Mouse (Mus musculus): ENCODE results near the gene Slc38a10. TPM values are rescaled to one million over a fixed set of nuclear protein-coding genes. Genes with fewer than 3 reads are reported as not detected.
A peak's percentile ranks its signal among the peaks of the same experiment; 100 is the strongest.

The Slc38a10 gene
- polyA plus RNA-seq, 1 experiment from 2014 or later = 59.4 TPM

GRCm38 (mm10) chr11:120120642-120121420 lies 30.3 kb downstream of the Slc38a10 start:
- WGBS = 86% methylated on average over 17 of the region's 17 CpGs
- Histone ChIP-seq H3K4me1 (replicated peaks; ENCODE audit: control insufficient read depth, insufficient read depth, low read length) (no peaks in the 10 kb centered on the region), H3K4me3 (ENCODE audit: low read depth, low read length) (no peak overlapping the region), H3K36me3 (ENCODE audit: control insufficient read depth, insufficient read depth, low read length) (peaks cover 5% of the 10 kb centered on the region), H3K27me3 (replicated peaks; ENCODE audit: control insufficient read depth, insufficient read depth, low read length) (no peaks in the 10 kb centered on the region), H3K9ac (ENCODE audit: low read depth, low read length) (no peak overlapping the region), H3K9me3 (ENCODE audit: control insufficient read depth, low read length) (no peaks in the 10 kb centered on the region), H3K27ac (ENCODE audit: low read depth, low read length) (no peak overlapping the region), H3K4me2 (no peak overlapping the region)
- DNase-seq (ENCODE audit: low spot score) (no peak), ATAC-seq (replicated peaks; ENCODE audit: low FRiP score) (no peak)

DNA sequence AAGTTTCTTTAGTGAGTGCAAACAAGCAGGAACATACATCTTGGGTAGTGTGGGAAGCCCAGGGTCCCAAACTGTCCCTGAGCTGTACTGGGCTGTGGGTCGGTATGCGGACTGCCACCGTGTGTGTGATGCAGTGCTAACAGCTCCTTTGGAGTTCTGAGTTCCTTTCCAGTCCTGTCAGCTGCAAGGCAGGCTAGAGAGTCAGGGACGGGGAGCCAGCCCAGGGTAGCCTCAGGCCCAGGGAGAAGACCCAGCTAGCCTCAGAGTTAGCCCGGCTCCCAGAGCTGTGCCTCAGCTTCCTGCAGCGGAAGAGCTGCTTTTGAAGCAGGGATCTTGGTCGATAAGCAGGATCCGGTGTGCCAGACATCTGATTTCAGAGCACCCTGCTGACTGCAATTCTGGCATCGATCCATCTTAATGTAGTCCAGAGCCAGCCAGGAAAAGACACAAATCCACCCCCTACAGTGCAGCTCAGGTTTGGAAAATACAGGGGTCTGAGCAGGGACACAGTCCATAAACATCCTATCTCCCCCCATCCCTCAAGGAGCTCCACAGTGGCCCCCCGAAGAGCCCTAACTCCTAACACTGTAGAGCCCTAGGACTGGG lies 31.1 kb downstream of the Slc38a10 start:
- no peak overlapping the region for H3K4me2 ChIP-seq
- H3K9ac ChIP-seq (ENCODE audit: low read depth, low read length) = no peak overlapping the region
- WGBS = 86% methylated on average over 10 of the region's 10 CpGs
- no peak overlapping the region for H3K4me3 ChIP-seq (ENCODE audit: low read depth, low read length)
- H3K27me3 ChIP-seq (replicated peaks; ENCODE audit: control insufficient read depth, insufficient read depth, low read length) = no peaks in the 10 kb centered on the region
- DNase-seq (ENCODE audit: low spot score) (no peak), ATAC-seq (replicated peaks; ENCODE audit: low FRiP score) (no peak)
- peaks cover 7% of the 10 kb centered on the region for H3K36me3 ChIP-seq (ENCODE audit: control insufficient read depth, insufficient read depth, low read length)
- H3K9me3 ChIP-seq (ENCODE audit: control insufficient read depth, low read length) = no peaks in the 10 kb centered on the region
- no peak overlapping the region for H3K27ac ChIP-seq (ENCODE audit: low read depth, low read length)
- H3K4me1 ChIP-seq (replicated peaks; ENCODE audit: control insufficient read depth, insufficient read depth, low read length) = no peaks in the 10 kb centered on the region

GRCm38 (mm10) chr11:120119108-120119507 lies 32.0 kb downstream of the Slc38a10 start:
- no peak overlapping the region for H3K4me3 ChIP-seq (ENCODE audit: low read depth, low read length)
- ATAC-seq (replicated peaks; ENCODE audit: low FRiP score) = no peak
- WGBS = 95% methylated on average over 7 of the region's 7 CpGs
- DNase-seq (ENCODE audit: low spot score) = no peak
- H3K27me3 ChIP-seq (replicated peaks; ENCODE audit: control insufficient read depth, insufficient read depth, low read length) = no peaks in the 10 kb centered on the region
- H3K4me1 ChIP-seq (replicated peaks; ENCODE audit: control insufficient read depth, insufficient read depth, low read length) = no peaks in the 10 kb centered on the region
- H3K27ac ChIP-seq (ENCODE audit: low read depth, low read length) = no peak overlapping the region
- no peak overlapping the region for H3K9ac ChIP-seq (ENCODE audit: low read depth, low read length)
- H3K36me3 ChIP-seq (ENCODE audit: control insufficient read depth, insufficient read depth, low read length) = peaks cover 10% of the 10 kb centered on the region
- H3K9me3 ChIP-seq (ENCODE audit: control insufficient read depth, low read length) = no peaks in the 10 kb centered on the region
- no peak overlapping the region for H3K4me2 ChIP-seq

- WGBS = 80% methylated on average over 2 of the region's 2 CpGs
- H3K36me3 ChIP-seq (ENCODE audit: control insufficient read depth, insufficient read depth, low read length) = peaks cover 16% of the 10 kb centered on the region
- H3K27me3 ChIP-seq (replicated peaks; ENCODE audit: control insufficient read depth, insufficient read depth, low read length) = no peaks in the 10 kb centered on the region
- ATAC-seq (replicated peaks; ENCODE audit: low FRiP score) = no peak
- no peak for DNase-seq (ENCODE audit: low spot score)
- no peaks in the 10 kb centered on the region for H3K9me3 ChIP-seq (ENCODE audit: control insufficient read depth, low read length)
- no peaks in the 10 kb centered on the region for H3K4me1 ChIP-seq (replicated peaks; ENCODE audit: control insufficient read depth, insufficient read depth, low read length)
- no peak overlapping the region for H3K9ac ChIP-seq (ENCODE audit: low read depth, low read length)
- H3K4me3 ChIP-seq (ENCODE audit: low read depth, low read length) = no peak overlapping the region
- H3K4me2 ChIP-seq = no peak overlapping the region
- no peak overlapping the region for H3K27ac ChIP-seq (ENCODE audit: low read depth, low read length)
These were observed 33.5 kb downstream of the Slc38a10 start for GRCm38 (mm10) chr11:120117626-120118025.

GRCm38 (mm10) chr11:120114488-120115215 lies 36.5 kb downstream of the Slc38a10 start:
- DNase-seq (ENCODE audit: low spot score) = no peak
- WGBS = 90% methylated on average over 21 of the region's 21 CpGs
- no peak for ATAC-seq (replicated peaks; ENCODE audit: low FRiP score)
- Histone ChIP-seq H3K27me3 (replicated peaks; ENCODE audit: control insufficient read depth, insufficient read depth, low read length) (no peaks in the 10 kb centered on the region), H3K9me3 (ENCODE audit: control insufficient read depth, low read length) (no peaks in the 10 kb centered on the region), H3K4me3 (ENCODE audit: low read depth, low read length) (no peak overlapping the region), H3K4me2 (no peak overlapping the region), H3K36me3 (ENCODE audit: control insufficient read depth, insufficient read depth, low read length) (peaks cover 26% of the 10 kb centered on the region), H3K27ac (ENCODE audit: low read depth, low read length) (no peak overlapping the region), H3K4me1 (replicated peaks; ENCODE audit: control insufficient read depth, insufficient read depth, low read length) (no peaks in the 10 kb centered on the region), H3K9ac (ENCODE audit: low read depth, low read length) (no peak overlapping the region)

DNA sequence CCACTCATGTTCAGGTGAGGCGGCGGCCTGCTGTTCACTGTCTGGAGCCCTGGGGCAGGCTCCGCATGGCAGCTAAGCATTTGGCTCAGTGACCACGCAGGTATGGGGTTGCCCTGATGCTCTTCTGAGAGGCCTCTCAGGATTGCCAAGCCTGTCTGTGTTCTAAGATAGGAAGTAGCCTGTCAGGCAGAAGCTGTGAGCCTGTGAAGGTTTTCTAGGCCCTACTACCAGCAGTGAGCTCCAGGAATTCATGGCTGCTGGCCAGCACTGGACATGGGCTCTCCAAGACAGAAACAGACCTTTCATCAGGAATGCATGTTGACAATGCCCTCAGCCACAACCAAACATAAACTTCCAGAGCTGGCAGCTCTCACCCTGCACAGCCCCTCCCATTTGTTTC lies 39.0 kb downstream of the Slc38a10 start:
- no peaks in the 10 kb centered on the region for H3K9me3 ChIP-seq (ENCODE audit: control insufficient read depth, low read length)
- no peaks in the 10 kb centered on the region for H3K4me1 ChIP-seq (replicated peaks; ENCODE audit: control insufficient read depth, insufficient read depth, low read length)
- H3K27ac ChIP-seq (ENCODE audit: low read depth, low read length) = no peak overlapping the region
- ATAC-seq (replicated peaks; ENCODE audit: low FRiP score) (no peak), DNase-seq (ENCODE audit: low spot score) (no peak)
- H3K4me2 ChIP-seq = no peak overlapping the region
- no peak overlapping the region for H3K9ac ChIP-seq (ENCODE audit: low read depth, low read length)
- H3K27me3 ChIP-seq (replicated peaks; ENCODE audit: control insufficient read depth, insufficient read depth, low read length) = no peaks in the 10 kb centered on the region
- WGBS = 95% methylated on average over 4 of the region's 4 CpGs
- H3K4me3 ChIP-seq (ENCODE audit: low read depth, low read length) = no peak overlapping the region
- peaks cover 42% of the 10 kb centered on the region for H3K36me3 ChIP-seq (ENCODE audit: control insufficient read depth, insufficient read depth, low read length)

DNA sequence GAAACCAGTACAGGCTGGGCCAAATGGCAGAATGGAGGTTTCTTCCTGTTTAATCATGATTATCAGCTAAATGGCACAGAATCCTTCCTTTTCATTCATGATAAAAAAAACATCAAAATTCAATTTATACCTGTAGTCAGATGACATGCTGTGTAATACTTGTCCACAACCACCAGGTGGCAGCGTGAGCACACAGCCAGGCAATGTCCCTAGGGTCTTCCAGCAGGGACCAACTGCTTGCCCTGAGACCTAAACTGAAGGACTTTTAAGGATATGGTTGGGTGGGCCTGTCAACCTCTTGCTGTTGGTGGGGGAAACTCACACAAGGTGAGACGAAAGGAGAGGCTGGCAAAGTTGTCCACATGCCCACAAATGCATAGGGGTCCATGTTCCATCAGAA lies 40.1 kb downstream of the Slc38a10 start:
- Histone ChIP-seq H3K36me3 (ENCODE audit: control insufficient read depth, insufficient read depth, low read length) (peaks cover 48% of the 10 kb centered on the region), H3K27me3 (replicated peaks; ENCODE audit: control insufficient read depth, insufficient read depth, low read length) (no peaks in the 10 kb centered on the region), H3K9me3 (ENCODE audit: control insufficient read depth, low read length) (no peaks in the 10 kb centered on the region), H3K9ac (ENCODE audit: low read depth, low read length) (no peak overlapping the region), H3K27ac (ENCODE audit: low read depth, low read length) (no peak overlapping the region), H3K4me1 (replicated peaks; ENCODE audit: control insufficient read depth, insufficient read depth, low read length) (no peaks in the 10 kb centered on the region), H3K4me3 (ENCODE audit: low read depth, low read length) (no peak overlapping the region), H3K4me2 (no peak overlapping the region)
- ATAC-seq (replicated peaks; ENCODE audit: low FRiP score) = no peak
- 10% methylated on average over 2 of the region's 2 CpGs for WGBS
- DNase-seq (ENCODE audit: low spot score) = peak; percentile 55

DNA sequence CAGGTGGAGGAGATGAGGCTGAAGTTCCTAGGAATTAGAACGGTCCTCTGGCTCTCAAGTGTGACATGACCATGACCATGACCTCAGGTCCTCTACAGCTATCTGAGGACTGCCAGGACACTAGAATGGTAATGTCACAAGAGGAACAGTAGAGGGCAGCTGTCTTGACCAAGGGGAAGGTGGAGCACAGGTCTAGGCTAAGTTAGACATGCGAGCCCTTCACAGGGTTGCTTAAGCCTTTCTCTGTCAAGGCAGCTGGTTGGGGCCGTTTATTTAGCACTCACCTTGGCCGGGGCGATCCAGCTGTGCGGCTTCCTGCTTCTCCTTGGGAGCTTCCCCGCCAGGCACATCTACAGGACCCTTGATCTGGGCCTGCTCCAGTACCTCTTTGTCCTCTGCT lies 40.6 kb downstream of the Slc38a10 start:
- Histone ChIP-seq H3K27ac (ENCODE audit: low read depth, low read length) (no peak overlapping the region), H3K27me3 (replicated peaks; ENCODE audit: control insufficient read depth, insufficient read depth, low read length) (no peaks in the 10 kb centered on the region), H3K4me2 (no peak overlapping the region), H3K36me3 (ENCODE audit: control insufficient read depth, insufficient read depth, low read length) (peaks cover 50% of the 10 kb centered on the region), H3K9ac (ENCODE audit: low read depth, low read length) (no peak overlapping the region), H3K4me1 (replicated peaks; ENCODE audit: control insufficient read depth, insufficient read depth, low read length) (no peaks in the 10 kb centered on the region), H3K4me3 (ENCODE audit: low read depth, low read length) (no peak overlapping the region), H3K9me3 (ENCODE audit: control insufficient read depth, low read length) (no peaks in the 10 kb centered on the region)
- DNase-seq (ENCODE audit: low spot score) (no peak), ATAC-seq (replicated peaks; ENCODE audit: low FRiP score) (no peak)
- WGBS = 83% methylated on average over 7 of the region's 7 CpGs

Measured in liver, embryonic 11.5 days (tissue).